Mouse (Mus musculus) hematopoietic multipotent progenitor cell, adult 10-12 weeks (in vitro differentiated cells): ENCODE data around the gene Gm5134. TPM values are rescaled to one million over a fixed set of nuclear protein-coding genes. Genes with fewer than 3 reads are reported as not detected.

ENCODE experiments used
- polyA plus RNA-seq: library from polyadenylated mRNA; stranded (reverse); fragments of >175 nt; gene quantifications from 2 replicates; pipeline ENCODE4 v1.2.3, GENCODE M21; 2012; ENCODE audit warnings: low replicate concordance

Gene Gm5134
- 0.08 and 0.16 TPM in 2 replicates for polyA plus RNA-seq

DNA sequence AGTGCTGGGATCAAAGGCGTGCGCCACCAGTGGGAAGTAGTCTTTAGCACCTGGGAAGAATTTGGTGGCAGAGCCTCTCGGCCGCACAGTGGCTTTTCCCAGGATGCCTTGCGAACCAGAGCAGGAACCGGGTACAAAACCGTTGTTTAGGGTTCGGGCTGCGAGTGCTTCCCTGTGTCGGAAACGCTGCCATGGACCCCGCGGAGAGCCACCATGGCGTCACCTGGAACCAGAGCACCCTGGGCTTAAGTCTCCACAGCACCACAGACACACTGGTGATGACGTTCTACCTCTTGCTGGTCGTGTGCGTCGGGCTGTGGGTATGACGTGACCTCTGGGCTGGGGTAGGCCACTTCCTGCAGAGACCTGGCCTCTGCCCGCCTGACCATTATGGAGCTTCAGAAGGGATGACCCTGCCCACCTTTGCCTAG, at the start of gene Gm5134:
Gene Gm5134, plus strand, starts transcription at position 134 of the 431 bp plus-strand sequence.

DNA sequence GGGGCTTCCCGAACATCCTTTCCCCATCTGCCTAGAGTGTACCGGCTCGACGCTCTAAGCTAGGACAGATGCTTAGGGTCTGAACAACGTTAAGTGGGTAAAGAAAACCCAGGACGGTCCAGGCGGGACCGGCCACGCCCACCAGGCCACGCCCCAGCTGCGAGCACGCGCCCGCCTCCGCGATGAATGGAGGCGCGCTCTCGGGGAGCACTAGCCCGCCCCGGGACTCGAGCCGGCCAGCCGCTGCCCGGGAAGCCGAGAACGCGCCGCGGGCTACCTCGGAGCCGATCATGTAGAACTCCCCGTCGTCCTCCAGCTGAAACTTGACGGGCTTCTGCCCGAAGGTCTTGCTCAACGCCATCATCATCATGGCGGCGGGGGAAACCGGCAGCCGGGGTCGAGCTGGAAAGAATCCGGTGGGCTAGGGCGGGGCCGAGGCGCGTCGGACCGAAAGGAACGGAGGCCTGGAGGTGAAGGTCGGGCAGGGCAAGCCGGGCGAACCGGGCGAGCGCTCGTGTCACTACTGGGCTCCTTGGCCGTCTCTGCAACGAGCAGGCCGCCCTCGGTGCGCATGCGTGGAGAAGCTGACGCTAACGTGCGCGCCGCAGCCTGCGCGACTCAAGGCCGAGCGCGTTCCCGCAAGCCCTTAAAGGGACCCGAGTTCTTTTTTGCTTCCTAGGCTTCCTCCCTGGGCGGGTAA, 33.1 kb upstream of the Gm5134 start, which contains the start of gene Smarcb1:
Gene Smarcb1, minus strand, starts transcription at position 592 of the 700 bp plus-strand sequence.

DNA sequence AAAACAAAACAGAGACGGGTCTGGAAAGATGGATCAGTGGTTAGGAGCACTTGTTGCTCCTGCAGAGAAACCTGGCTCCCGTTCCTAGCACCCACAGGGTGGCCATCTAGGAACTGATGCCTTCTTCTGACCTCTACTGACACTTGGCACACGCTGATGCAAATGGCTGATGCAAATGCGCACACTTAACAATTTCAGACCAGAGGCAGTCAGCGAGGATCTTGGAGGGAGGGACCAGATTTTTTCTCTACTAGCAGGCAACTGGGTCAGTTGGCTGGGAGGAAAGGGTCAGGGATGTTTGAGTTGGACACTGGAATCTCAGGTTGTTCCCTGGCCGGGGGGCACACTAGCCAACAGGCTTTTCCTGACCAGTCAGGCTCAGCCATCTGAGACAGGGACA, 21.4 kb upstream of the Gm5134 start, which contains the start of gene Chchd10:
Gene Chchd10, plus strand, starts transcription at position 240 of the 400 bp plus-strand sequence.

GRCm38 (mm10) chr10:75935680-75936541, 18.4 kb upstream of the Gm5134 start, which contains the start of gene Mmp11:
Gene Mmp11 (minus strand): TSS chr10:75936496.

GRCm38 (mm10) chr10:75940520-75940919, 13.8 kb upstream of the Gm5134 start, which contains the start of gene Gm867:
Gene Gm867 (minus strand): TSS chr10:75940672.

DNA sequence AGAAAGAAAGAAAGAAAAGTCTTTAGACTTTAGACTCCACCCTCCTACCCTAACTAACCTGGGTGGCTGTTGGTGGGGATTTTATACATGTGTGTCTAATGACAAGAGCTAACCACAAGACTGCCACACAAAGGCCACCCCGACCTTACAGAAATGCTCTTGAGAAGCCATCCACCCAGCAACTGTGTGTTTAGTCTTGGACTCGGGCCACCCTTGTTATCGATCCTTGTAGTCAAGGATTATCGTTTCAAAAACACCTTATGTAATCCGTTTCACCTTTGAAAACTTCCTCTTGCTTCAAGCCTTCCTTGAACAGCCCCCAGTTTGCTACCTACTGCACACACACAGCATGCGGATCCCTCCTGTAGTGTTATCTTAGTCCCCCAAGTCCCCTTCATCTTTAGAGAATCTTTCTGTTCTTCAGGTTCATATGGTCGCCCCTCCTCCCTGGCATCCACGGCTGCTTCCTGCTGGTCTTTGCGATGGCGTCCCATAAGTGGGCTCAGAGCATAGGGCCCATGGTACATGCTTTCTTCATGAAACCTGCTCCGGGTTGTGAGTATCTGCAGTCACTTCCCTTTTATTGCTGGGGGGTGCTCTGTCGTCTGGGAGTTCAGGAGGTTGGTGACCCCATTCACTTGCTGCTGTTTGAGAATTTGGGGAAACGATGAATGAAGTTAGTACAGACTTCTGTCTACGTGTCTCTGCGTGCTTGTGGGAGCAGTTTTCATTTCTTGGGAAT, 11.4 kb upstream of the Gm5134 start, which contains the start of gene Vpreb3:
Gene Vpreb3, plus strand, starts transcription at position 322 of the 742 bp plus-strand sequence.

DNA sequence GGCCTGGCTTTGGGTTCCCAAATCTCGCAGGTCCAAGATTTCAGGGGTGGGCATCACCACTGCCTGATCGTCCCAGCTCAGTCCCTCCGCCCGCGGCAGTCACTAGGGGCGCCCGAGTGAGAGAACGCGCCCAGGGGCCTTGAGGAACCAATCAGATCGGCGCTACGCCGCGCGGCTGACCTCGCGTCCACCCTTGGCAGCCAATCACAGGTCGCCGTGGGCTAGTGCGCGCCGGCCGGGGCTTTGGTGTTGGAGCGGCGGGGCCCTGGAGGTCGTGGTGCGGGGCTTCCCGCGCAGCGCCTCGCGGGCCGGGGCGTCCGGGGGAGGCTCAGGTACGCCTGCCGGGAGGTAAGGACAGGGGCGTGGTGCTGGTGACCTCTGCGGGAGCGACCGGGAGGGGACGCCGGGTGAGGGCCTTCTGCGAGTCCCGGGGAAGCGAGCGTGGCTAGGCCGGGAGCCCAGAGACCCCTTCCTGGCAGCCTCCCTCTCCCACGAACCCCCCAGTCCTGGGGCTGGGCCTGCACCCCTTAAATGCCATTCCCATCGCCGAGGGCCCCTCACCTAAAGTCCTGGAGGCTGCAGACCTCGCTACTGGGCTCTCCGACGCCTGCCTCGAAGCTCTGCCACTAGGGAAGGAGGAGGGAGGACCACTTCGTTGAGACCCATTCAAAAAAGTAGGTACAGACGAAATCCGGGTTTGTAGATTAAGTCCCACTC, 78.2 kb downstream of the Gm5134 start, which contains the start of gene Zfp280b:
Gene Zfp280b, plus strand, starts transcription at position 249 of the 717 bp plus-strand sequence.

Other genes with a start within 250 kb of the Gm5134 start
- gene Cabin1, start 190.2 kb upstream of the Gm5134 start, polyA plus RNA-seq = 98.3 and 104 TPM in 2 replicates
- gene Ddt, start 181.1 kb upstream of the Gm5134 start, polyA plus RNA-seq = 15.5 and 82.1 TPM in 2 replicates
- gene Gm20441, start 173.6 kb upstream of the Gm5134 start, polyA plus RNA-seq = not detected in 2 replicates
- 1.3 and 1.8 TPM in 2 replicates for gene Gstt3, start 173.1 kb upstream of the Gm5134 start, polyA plus RNA-seq
- 0.63 and 2.4 TPM in 2 replicates for gene Gstt1, start 155.9 kb upstream of the Gm5134 start, polyA plus RNA-seq
- not detected in 2 replicates for gene Gstt4, start 132.0 kb upstream of the Gm5134 start, polyA plus RNA-seq
- gene Gstt2, start 117.1 kb upstream of the Gm5134 start, polyA plus RNA-seq = 11.9 and 17.2 TPM in 2 replicates
- gene Mif, start 94.3 kb upstream of the Gm5134 start, polyA plus RNA-seq = 301 and 511 TPM in 2 replicates
- 204 and 543 TPM in 2 replicates for gene Derl3, start 61.1 kb upstream of the Gm5134 start, polyA plus RNA-seq
- 154 and 351 TPM in 2 replicates for gene Smarcb1, start 32.9 kb upstream of the Gm5134 start, polyA plus RNA-seq
- 254 and 472 TPM in 2 replicates for gene Chchd10, start 21.4 kb upstream of the Gm5134 start, polyA plus RNA-seq
- 3.1 and 4.1 TPM in 2 replicates for gene Mmp11, start 18.0 kb upstream of the Gm5134 start, polyA plus RNA-seq
- 2.0 TPM in 1 of 2 replicates, not detected in the other for gene Gm867, start 13.8 kb upstream of the Gm5134 start, polyA plus RNA-seq
- 12.9 and 13.7 TPM in 2 replicates for gene Vpreb3, start 11.5 kb upstream of the Gm5134 start, polyA plus RNA-seq
- gene Zfp280b, start 78.1 kb downstream of the Gm5134 start, polyA plus RNA-seq = 4.6 and 9.2 TPM in 2 replicates
- not detected in 2 replicates for gene Slc5a4b, start 156.4 kb downstream of the Gm5134 start, polyA plus RNA-seq
- gene Slc5a4a, start 192.9 kb downstream of the Gm5134 start, polyA plus RNA-seq = not detected in 2 replicates